Mouse (Mus musculus) megakaryocyte progenitor cell, adult 5-6 weeks (primary cell): ENCODE measurements at regions not wholly inside any gene's neighbourhood (a gene's known extent, or its start where the extent isn't known, plus 50 kb on each side); places are given as distances from the start of the nearest gene placed in this dataset.

Source experiments
- ATAC-seq: replicated peaks from 2 replicates; pipeline ENCODE4 v1.8.0; 2016; ENCODE audit warnings: mild to moderate bottlenecking, moderate TSS enrichment, inconsistent platforms; ENCODE audit not compliant: poor library complexity

DNA sequence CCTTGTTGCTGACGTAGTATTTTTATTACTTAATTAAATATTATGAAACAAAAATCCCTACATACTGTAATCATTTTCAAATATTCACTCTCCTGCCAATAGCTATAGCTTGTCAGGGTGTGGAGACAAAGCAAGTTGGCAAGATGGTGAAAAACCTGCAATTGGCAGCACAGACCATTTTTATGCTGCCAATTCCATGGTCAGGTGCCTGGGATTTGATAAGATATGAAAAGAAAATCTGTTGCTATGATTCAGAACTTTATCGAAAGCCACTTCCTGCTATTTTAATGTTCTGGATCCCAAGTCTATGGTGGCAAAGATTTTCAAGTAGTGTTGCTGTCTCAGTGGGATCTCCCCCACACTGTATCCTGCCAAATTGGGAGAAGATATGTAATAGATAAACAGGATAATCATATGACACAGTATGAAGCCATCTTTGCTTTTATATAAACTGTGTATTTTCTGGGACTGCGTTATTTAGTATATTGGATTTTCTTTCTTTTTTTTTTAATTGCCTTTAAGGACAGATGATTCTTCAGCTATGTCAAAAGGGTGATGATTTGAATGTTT is 165.3 kb upstream of the Lrrc3b start:
- no peak for ATAC-seq

DNA sequence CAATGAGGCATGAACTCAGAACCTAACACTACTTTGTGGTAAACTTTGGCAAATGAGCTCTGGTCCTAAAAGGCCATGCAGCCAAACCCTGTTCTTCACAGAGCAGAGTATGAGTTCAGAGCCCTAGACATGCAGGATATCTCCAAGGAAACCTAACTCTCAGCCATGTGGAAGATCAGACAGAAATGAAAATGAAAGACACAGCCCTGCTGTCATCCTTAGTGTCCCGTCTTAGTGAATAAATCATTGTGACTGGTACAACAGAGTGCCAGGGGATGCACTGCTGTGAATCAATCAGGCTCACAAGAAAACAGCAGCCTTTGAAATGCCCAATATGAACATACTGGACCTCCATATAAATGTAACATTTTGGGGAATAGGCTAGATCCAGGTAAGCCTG is 171.4 kb upstream of the Lrrc3b start:
- ATAC-seq = no peak

DNA sequence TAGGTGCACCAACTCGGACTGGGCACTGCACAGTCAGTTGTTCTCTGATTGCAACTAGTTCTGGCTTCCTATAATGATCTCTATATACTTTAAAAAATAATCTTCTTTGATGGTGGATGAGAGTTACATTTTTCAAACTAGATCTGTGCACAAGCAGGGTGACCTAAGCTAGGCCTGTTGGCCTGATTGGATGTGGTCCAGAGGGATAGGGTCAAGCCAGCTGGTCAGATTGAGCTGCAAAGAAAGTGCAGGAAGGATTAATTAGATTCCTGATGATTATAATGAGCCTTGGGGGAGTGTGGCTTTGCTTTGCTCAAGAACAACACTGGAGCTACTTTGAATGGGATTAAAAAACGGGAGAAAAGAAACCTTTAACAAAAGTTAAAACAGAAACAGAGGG is 195.8 kb upstream of the Lrrc3b start:
- ATAC-seq = no peak

DNA sequence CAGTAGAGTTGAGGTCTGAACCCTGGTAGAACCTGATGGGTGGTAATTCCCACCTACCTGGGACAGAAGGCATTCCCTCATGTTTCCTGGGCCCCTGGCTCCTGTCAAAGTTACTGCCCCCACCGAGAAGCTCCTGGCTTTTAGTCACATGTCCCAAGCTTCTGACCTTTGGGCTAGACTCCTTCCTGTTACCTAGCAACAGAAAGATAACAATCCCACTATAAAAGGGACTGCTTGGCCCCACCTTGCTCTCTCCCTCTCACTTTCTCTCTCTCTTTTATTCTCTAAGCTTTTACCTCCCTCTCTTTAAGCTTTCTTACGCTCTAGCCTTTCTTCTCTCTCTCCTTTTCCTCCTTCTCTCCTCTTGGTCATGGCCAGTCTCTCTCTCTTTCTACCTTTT is 198.9 kb upstream of the Lrrc3b start:
- no peak for ATAC-seq

DNA sequence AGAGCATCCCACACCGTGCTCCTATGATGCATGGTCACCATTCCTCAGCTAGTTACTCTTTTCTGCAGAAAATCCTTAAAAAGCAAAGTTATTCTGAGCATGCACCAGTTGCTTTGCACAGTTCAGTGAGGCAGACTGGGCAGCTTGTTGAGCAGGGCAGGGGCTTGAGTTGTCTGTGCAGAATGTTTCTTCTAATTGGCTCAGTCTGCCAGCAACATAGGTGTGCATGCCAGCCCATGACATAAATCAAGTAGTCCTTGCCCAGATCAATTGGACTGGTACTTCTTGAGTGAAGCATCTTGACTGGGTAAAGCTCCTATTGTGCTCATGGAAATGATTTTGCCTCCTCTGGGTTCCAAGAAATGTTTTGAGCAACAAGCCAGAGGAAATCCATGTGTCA is 200.1 kb upstream of the Lrrc3b start:
- ATAC-seq = no peak

DNA sequence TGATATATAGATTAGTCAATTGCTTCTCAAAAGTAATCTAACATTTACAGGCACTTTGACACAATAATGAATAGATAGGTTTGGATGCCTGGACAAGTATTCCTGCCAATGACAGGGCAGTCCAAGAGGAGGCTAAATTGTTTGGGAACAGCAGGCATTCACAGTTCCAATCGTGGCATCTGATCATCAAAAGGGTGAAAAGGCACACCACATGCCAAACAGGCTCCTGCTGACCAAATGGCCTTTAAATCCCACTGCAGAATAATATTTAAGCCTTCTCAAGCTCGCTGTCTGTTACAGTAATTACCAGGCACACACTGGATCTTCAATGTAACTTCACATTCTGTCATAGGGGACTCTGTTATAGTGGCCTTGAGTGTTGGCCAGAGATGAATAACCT is 222.1 kb upstream of the Lrrc3b start:
- ATAC-seq = no peak

DNA sequence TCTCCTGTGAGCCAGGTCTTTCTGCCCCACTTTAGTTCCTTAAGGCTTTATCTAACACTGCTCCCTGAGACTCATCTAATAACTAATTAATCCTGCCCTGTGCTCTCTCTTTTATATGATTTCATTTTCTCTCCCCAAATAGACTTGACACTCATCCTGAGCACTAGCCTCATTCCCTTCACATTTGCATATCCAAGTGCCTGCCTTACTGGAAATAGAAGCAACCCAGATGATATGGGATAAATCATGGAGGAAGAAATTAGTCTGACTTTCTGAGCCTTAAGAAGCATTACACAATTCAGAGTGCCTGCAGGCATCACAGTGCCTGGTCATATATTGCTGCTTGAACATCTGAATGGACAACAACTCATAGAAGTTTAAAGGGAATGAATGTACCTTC is 233.5 kb upstream of the Lrrc3b start:
- ATAC-seq = no peak

DNA sequence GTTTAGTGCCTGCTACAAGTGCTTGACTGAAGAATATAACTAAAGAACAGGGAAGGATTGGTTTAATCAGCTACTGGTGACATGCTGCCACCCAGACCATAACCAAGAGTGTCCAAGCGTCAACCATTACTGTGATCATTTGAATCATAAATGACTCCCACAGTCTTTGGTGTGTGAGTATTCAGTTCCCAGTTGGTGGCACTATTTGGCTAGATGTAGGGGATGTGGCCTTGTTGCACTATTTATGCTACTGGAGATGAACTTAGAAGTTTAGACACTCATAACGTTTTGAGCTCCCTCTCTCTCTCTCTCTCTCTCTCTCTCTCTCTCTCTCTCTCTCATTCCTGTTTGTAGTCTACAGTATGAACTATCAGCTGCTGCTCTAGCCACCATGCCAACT is 238.4 kb upstream of the Lrrc3b start:
- no peak for ATAC-seq

DNA sequence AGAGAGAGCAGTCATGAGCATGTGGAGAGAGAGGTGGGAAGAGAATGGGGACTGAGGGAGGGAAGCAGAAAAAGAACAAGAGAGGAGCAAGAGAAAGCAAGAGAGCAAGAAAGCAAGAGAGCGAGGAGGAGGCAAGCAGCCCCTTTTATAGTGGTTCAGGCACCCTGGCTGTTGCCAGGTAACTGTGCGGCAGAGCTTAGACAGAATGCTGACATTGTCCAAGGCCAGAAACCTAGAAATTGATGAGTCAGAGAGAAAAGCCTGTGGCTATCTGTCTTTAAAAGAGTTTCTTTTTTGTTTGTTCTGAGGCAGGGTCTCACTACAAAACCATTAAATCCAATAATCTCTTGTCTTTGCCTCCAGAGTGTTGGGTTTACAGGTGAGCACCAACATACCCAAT is 240.7 kb upstream of the Lrrc3b start:
- ATAC-seq = no peak

DNA sequence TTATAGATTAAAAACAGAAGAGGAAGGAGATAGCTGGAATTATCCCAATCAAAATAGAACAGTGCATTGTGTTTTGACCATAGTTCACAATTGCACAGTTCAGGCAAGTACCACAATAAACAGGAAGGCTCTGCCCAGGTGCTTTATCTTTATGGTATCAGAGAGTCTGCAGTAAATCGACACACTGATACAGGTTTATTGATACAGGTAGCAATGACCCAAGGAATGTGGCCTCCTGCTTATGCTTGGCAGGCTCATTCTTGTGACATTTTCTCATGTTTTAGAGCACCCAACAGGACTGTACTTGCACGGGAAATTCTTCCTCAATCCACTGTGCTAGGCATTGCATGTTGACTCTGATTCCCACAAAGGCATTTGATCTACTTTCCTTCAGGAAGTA is 259.2 kb upstream of the Lrrc3b start:
- no peak for ATAC-seq

DNA sequence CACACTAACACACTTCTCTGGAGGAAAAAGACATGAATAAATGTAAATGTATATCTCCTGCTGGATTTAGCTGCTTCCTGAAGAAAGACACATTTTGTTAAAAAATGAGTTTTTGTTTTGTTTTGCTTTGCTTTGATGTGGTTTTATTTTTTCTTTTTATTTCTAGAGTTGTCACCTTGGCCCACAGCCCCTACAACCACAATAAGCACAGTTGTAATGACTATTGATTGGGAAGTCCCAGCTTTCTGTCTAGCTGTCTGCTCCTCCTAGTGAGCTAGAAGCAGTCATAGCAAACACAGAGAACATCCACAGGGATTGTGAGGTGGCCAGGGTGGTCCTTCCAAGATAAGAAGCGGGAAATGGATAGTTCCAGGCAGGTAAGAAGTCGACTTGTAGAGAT is 259.8 kb upstream of the Lrrc3b start:
- ATAC-seq = no peak

DNA sequence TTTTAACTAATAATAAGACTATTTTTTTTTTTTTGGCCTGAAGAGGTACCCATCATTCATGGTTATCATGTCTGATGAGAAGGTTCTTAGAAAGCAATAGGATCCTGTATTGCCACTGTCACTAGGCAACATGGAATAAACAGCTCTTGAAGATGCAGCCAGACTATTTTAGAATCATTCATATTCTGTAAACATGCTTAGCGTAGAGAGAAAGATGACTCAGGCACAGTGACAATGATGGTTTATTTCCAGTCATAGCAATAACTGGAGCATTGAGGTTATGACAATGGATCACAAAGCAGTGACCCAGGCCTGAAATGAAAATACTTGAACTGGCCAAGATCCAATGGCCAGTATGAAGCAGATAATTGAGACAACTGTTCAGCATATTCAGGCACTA is 283.3 kb upstream of the Lrrc3b start:
- no peak for ATAC-seq

DNA sequence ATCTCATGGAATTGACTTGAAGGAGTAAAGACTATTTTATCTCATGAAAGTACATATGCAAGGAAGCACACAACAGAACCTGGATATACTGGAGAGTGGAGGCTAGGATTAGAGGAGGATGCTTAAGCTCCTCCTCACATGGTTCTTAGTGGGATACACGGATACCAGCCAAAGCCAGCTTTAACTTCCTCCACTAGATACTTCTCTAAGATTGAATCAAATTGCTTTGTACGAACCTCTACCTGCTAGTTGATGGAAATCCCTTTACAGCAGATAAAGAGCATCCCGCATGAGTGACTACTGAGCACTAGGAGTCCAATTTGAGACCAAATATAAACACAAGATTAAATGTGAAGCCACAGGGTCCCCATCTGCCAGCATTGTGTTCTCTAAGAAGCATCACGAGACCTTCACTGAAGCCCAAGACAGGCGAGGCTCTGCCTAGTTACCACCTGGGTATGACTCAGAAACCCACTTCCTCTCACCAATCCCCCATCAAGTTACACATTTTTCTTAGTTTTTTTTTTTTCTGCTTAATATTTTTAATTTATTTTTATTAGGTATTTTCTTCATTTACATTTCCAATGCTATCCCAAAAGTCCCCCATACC is 307.9 kb upstream of the Lrrc3b start:
- ATAC-seq = peak; percentile 65; the same call in 1 of the 2 replicates

DNA sequence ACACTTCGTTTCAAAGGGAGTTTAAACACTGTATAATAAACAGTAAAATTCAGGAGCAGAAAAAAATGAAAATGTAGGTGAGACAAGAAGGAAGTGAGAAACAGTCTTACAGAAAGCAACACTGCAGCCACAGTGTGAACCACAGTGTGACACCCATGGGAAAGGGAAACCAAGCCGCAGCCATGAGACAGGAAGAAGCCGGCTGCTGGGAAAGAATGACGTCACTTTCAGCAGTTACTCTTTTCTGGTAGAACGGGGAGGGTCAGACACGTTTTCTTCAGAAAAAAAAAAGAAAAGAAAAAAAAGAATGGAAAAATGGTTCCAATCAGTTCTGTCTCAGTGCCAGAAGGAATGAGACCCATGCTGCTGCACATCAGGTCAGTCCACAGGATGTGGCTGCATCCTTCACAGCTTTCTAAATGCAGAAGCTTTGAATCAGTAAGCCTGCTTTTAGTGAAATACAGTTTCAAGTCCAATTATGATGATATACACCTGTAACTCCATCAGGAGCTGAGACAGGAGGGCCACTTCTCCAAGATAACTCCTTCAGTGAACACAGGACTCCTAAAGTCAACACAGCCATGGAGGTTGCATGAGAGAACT is 331.2 kb upstream of the Lrrc3b start:
- peak; percentile 97 for ATAC-seq

DNA sequence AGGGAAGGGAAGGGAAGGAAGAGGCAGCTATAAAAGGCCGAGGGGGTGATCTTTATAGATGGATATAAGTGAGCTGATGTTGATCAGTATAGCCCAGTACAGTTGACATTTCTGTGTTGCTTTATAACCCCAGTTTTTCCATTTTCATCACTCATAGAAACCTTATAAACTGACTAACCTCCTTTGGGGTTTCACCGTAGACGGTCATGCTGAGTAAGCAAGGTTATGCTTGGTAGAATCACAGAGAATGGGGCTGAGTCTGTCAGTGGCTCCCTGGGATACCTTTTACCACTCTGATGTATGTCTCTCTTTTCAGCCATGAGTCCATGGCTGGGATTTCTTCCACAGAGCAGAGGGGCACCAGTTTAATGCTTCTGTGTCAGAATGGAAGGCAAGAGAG is 345.9 kb upstream of the Lrrc3b start:
- no peak for ATAC-seq

DNA sequence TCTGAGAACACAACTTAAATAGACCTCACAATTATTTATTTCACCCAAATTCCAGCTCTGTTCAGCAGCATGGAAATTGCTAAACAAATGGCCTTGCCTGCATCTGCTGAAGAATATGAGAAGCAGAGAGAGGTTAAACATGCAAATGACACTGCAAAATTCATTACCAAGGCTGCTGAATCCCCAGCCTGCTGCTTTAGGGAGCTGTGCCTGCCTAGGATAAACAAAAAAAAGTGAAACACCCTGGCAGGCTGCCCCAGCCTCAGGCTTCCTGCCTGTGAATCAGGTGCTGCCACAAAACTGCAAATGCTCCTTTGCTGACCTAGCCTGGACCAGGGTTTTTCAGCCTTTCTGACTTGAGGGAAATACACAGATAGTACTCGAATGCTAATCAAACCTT is 346.4 kb upstream of the Lrrc3b start:
- ATAC-seq = no peak

DNA sequence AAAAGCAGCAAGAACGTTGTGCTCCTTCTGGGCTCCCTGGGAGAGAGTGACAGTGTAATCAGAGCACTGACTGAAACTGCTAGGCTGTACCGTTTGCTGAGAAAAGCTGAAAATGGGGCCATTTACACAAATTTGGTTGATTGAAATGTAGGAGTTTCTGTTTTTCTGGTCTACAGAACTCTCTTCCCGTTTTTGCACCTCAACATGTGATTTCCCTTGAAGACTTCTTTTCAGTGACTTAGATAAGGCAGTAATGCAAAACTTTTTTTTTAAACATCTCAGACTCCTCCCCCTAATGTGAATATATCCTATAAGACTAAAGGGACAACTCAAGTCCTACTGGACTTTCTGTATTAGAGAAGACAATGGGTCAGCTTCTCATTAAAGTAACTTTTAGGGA is 356.9 kb upstream of the Lrrc3b start:
- ATAC-seq = no peak

DNA sequence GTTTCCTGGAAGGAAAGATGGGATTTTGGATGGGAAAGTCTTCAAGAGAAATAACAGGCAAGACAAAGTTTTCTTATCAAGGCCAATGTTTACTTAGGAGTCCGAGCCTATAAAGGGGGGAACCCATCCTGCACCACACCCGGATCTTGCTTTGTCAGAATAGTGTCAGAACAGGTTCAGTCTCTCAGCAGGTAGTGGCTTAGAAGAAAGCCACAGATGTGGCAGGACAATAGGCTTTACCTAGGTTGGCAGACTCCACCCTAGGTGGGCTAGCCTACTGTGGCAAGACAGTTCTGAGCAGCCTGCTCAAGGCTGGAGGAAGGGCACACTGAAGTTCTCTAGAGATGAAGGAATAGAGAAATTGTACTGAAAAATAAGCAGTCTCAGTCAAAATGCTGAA is 358.2 kb upstream of the Lrrc3b start:
- no peak for ATAC-seq

DNA sequence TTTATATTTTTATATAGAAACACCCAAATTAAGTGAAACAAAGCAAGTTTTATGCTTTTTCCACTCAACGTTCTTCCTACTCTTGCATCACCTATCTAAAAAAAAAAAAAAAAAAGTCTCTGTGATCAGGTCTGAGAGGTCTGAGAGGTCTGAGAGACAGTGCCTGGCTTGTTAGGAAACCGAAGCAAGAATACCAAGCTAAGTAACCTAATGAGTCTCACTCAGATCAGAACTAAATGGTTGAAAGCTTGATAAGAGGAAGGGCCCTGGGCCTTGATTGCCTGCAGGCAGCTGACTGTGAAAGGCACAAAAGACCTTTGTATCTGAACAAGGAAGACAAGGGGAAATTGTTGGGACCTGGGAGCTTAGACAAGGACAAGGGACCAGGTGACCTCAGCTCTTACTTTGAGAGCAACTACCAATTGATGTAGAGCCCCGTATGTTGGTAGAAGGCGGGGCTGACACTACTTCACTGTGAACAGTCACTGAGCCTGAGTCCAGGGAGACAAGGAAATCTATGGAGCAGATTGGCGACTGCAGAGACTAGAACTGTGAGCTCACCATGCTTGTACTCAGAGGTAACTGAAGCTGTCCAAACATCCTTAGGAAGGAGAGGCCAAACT is 362.8 kb upstream of the Lrrc3b start:
- ATAC-seq = no peak

DNA sequence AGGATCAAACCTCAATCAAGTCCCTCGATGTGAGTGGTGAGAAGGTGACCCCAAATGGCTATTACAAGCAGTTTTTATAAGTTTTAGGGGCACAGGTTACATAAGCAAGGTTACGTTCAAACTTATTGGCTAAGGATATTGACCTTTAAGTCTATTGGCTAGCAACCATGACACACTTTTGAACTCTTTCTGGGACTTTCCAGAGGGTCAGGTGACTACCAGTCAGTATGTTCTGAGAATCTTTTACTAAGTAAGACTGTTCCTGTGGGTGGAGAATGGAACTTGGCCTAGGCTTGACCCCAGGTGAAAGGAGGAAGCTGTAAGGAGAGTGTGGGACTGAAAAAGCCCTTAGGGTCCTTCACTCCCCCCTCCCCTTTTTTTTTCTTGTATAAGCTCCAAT is 370.3 kb upstream of the Lrrc3b start:
- ATAC-seq = no peak

DNA sequence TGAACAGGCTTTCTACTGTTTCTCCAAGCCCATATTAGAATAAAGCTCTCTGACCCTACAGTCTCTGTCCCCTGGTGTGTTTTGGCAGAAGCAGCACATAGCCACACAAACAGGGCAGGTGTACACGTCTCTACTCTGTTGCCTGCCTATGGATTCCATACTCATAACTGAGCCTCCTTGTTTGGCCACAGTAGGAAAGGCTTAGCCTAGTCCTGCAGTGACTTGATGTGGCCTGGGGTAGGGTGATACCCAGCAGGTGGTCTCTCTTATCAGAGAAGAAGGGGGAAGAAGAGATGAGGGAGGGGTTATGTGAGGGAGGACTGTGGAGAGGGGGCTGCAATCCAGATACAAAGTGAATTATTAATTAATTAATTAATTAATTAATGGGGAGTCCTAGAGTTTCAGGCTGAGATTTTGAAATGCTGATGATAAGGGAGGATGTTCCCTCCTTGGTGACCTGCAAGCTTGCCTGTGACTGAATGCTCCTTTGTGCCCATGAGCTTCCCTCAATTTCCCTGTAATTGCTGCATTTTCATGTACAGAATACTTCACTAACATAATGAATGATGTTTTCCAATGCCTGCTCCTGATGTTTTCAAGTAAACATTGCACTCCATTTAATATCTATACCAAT is 402.7 kb upstream of the Lrrc3b start:
- no peak for ATAC-seq

DNA sequence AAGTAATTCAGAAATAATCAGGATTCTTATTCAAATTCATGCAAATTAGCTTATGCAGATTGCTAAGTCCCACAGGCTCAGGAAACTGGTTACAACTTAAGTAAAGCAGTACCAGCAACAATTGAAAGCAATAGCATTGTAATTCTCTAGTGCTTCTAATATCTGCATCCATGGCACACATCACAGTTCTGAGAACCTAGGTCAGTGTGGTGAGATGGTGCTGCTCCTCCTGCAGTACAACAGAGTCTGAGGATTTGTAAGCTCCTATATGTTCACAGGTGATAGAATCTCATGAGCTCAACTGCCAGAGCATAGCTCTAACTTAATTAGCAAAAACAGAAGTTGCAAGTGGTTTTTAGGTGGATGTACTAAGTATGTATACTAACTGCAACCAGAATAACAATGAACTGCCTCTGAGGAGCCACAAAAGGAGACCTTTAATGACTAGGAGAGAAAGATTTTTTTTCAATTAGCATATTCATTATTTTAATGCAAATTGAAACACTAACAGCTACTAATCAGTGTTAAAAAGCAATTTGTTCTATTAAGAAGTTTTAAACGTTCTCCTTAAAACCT is 403.3 kb upstream of the Lrrc3b start:
- ATAC-seq = no peak
